Mouse (Mus musculus): Measurements from ENCODE around the gene Atg4c. TPM values are rescaled to one million over a fixed set of nuclear protein-coding genes. Genes with fewer than 3 reads are reported as not detected.

The Atg4c gene
- polyA plus RNA-seq, 1 experiment from 2014 or later = 13.5 TPM

GRCm38 (mm10) chr4:99163001-99163400 lies 30.7 kb upstream of the Atg4c start:
- no peak overlapping the region; the same call in 1 of the 2 replicates for H3K4me3 ChIP-seq (ENCODE audit: low read length)
- no peaks in the 10 kb centered on the region; the same call in 1 of the 2 replicates for H3K27me3 ChIP-seq (ENCODE audit: control insufficient read depth, insufficient read depth, low read depth, low read length)
- H3K36me3 ChIP-seq (ENCODE audit: control insufficient read depth, insufficient read depth, low read length) = no peaks in the 10 kb centered on the region
- H3K27ac ChIP-seq (ENCODE audit: low read length) = no peak overlapping the region
- H3K9ac ChIP-seq (ENCODE audit: low read length) = no peak overlapping the region
- ATAC-seq (ENCODE audit: low read depth) = no peak
- 42% methylated on average over 9 of the region's 9 CpGs for WGBS
- H3K9me3 ChIP-seq (ENCODE audit: control insufficient read depth, low read length) = no peaks in the 10 kb centered on the region
- H3K4me2 ChIP-seq (ENCODE audit: low read depth, low read length) = peak overlapping the region; percentile 39
- H3K4me1 ChIP-seq (replicated peaks; ENCODE audit: control insufficient read depth, insufficient read depth, low read length) = peaks cover 4% of the 10 kb centered on the region

- 20% methylated on average over 4 of the region's 4 CpGs for WGBS
- Histone ChIP-seq H3K36me3 (ENCODE audit: control insufficient read depth, insufficient read depth, low read length) (no peaks in the 10 kb centered on the region), H3K27ac (ENCODE audit: low read length) (no peak overlapping the region), H3K4me3 (ENCODE audit: low read length) (no peak overlapping the region), H3K27me3 (ENCODE audit: control insufficient read depth, insufficient read depth, low read depth, low read length) (no peaks in the 10 kb centered on the region; the same call in 1 of the 2 replicates), H3K4me1 (replicated peaks; ENCODE audit: control insufficient read depth, insufficient read depth, low read length) (peaks cover 4% of the 10 kb centered on the region), H3K9me3 (ENCODE audit: control insufficient read depth, low read length) (no peaks in the 10 kb centered on the region), H3K4me2 (ENCODE audit: low read depth, low read length) (no peak overlapping the region), H3K9ac (ENCODE audit: low read length) (no peak overlapping the region)
- ATAC-seq (ENCODE audit: low read depth) = peak; percentile 82
Observed at GRCm38 (mm10) chr4:99163547-99163946, 30.2 kb upstream of the Atg4c start.

DNA sequence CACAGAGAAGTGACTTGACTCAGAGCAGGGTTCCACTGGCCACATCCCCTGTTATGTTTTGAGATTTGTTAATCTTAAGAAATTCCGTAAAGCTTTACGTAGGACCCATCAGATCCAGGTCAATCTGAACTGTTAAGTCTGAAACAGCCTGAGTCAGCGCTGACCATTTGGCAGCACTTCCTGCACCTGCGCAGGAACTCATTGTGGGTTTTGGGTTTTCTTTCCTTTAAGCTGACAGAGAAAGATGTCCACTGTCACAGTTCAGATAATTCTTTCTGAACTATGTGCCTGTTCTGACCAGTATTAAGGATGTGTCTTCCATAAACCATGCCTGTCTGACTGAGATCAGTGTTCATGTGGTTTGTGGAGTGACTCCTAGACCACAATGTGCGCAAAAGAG lies 24.9 kb upstream of the Atg4c start:
- no peak for ATAC-seq (ENCODE audit: low read depth)
- Histone ChIP-seq H3K9me3 (ENCODE audit: control insufficient read depth, low read length) (no peaks in the 10 kb centered on the region), H3K27me3 (ENCODE audit: control insufficient read depth, insufficient read depth, low read depth, low read length) (no peaks in the 10 kb centered on the region; the same call in 1 of the 2 replicates), H3K4me1 (replicated peaks; ENCODE audit: control insufficient read depth, insufficient read depth, low read length) (no peaks in the 10 kb centered on the region), H3K27ac (ENCODE audit: low read length) (no peak overlapping the region), H3K36me3 (ENCODE audit: control insufficient read depth, insufficient read depth, low read length) (no peaks in the 10 kb centered on the region), H3K9ac (ENCODE audit: low read length) (no peak overlapping the region), H3K4me3 (ENCODE audit: low read length) (no peak overlapping the region), H3K4me2 (ENCODE audit: low read depth, low read length) (no peak overlapping the region)
- 91% methylated on average over 5 of the region's 5 CpGs for WGBS

GRCm38 (mm10) chr4:99174265-99174664 lies 19.5 kb upstream of the Atg4c start:
- Histone ChIP-seq H3K9ac (ENCODE audit: low read length) (no peak overlapping the region), H3K4me3 (ENCODE audit: low read length) (no peak overlapping the region), H3K27ac (ENCODE audit: low read length) (no peak overlapping the region), H3K4me1 (replicated peaks; ENCODE audit: control insufficient read depth, insufficient read depth, low read length) (no peaks in the 10 kb centered on the region), H3K9me3 (ENCODE audit: control insufficient read depth, low read length) (no peaks in the 10 kb centered on the region), H3K4me2 (ENCODE audit: low read depth, low read length) (no peak overlapping the region), H3K27me3 (ENCODE audit: control insufficient read depth, insufficient read depth, low read depth, low read length) (no peaks in the 10 kb centered on the region), H3K36me3 (ENCODE audit: control insufficient read depth, insufficient read depth, low read length) (no peaks in the 10 kb centered on the region)
- no peak for ATAC-seq (ENCODE audit: low read depth)
- 79% methylated on average over 7 of the region's 7 CpGs for WGBS

- Histone ChIP-seq H3K4me3 (ENCODE audit: low read length) (no peak overlapping the region), H3K9ac (ENCODE audit: low read length) (no peak overlapping the region), H3K27ac (ENCODE audit: low read length) (no peak overlapping the region), H3K4me2 (ENCODE audit: low read depth, low read length) (no peak overlapping the region), H3K4me1 (replicated peaks; ENCODE audit: control insufficient read depth, insufficient read depth, low read length) (no peaks in the 10 kb centered on the region), H3K36me3 (ENCODE audit: control insufficient read depth, insufficient read depth, low read length) (no peaks in the 10 kb centered on the region), H3K27me3 (ENCODE audit: control insufficient read depth, insufficient read depth, low read depth, low read length) (no peaks in the 10 kb centered on the region), H3K9me3 (ENCODE audit: control insufficient read depth, low read length) (no peaks in the 10 kb centered on the region)
- no peak for ATAC-seq (ENCODE audit: low read depth)
- WGBS = 56% methylated on average over 7 of the region's 7 CpGs
Observed at GRCm38 (mm10) chr4:99176841-99177240, 16.9 kb upstream of the Atg4c start.

DNA sequence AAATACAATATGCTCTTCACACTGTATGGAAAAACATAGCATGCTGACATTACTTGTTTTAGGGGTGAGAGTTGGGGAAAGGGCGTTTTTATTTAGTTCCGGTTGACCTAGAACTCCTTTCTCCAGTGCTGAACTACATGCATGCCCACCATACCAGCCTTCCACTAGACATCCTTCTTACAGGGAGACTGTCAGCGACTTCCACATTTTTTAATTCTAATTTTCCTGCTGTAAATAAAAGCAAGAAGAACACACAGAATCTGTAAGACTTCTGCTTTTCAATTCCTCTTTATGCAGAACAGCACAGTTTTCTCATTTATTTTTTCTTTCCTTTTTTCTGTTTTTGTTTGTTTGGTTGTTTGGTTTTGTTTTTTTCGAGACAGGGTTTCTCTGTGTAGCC lies 16.5 kb upstream of the Atg4c start:
- ATAC-seq (ENCODE audit: low read depth) = no peak
- no peaks in the 10 kb centered on the region for H3K9me3 ChIP-seq (ENCODE audit: control insufficient read depth, low read length)
- WGBS = 76% methylated on average over 4 of the region's 4 CpGs
- H3K4me3 ChIP-seq (ENCODE audit: low read length) = no peak overlapping the region
- no peak overlapping the region for H3K27ac ChIP-seq (ENCODE audit: low read length)
- H3K4me2 ChIP-seq (ENCODE audit: low read depth, low read length) = no peak overlapping the region
- no peak overlapping the region for H3K9ac ChIP-seq (ENCODE audit: low read length)
- H3K27me3 ChIP-seq (ENCODE audit: control insufficient read depth, insufficient read depth, low read depth, low read length) = no peaks in the 10 kb centered on the region
- no peaks in the 10 kb centered on the region for H3K36me3 ChIP-seq (ENCODE audit: control insufficient read depth, insufficient read depth, low read length)
- H3K4me1 ChIP-seq (replicated peaks; ENCODE audit: control insufficient read depth, insufficient read depth, low read length) = no peaks in the 10 kb centered on the region

DNA sequence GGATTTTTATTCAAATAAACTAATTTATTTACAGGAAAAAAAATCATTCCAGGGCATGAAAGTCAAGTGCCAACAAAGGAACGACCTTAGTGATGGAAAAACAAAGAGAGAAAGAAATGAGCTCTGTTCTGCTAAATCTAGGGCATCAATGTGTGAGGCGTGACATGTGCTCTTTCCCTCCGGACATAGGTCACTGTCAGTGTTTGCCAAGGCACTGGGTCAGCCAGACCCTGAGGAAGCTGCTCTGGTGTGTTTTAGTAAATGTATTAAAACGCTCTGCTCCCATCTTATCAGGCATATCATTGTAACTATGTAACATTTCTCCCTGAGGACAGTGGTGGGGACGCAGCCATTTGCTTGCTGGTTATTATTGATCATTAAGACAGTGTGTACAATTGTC lies 14.9 kb upstream of the Atg4c start:
- no peaks in the 10 kb centered on the region for H3K4me1 ChIP-seq (replicated peaks; ENCODE audit: control insufficient read depth, insufficient read depth, low read length)
- H3K27ac ChIP-seq (ENCODE audit: low read length) = no peak overlapping the region
- no peaks in the 10 kb centered on the region for H3K27me3 ChIP-seq (ENCODE audit: control insufficient read depth, insufficient read depth, low read depth, low read length)
- WGBS = 63% methylated on average over 5 of the region's 5 CpGs
- no peak overlapping the region for H3K4me2 ChIP-seq (ENCODE audit: low read depth, low read length)
- H3K9ac ChIP-seq (ENCODE audit: low read length) = no peak overlapping the region
- ATAC-seq (ENCODE audit: low read depth) = no peak
- no peaks in the 10 kb centered on the region for H3K36me3 ChIP-seq (ENCODE audit: control insufficient read depth, insufficient read depth, low read length)
- H3K4me3 ChIP-seq (ENCODE audit: low read length) = no peak overlapping the region
- no peaks in the 10 kb centered on the region for H3K9me3 ChIP-seq (ENCODE audit: control insufficient read depth, low read length)

GRCm38 (mm10) chr4:99179446-99180120 lies 14.2 kb upstream of the Atg4c start:
- no peaks in the 10 kb centered on the region for H3K27me3 ChIP-seq (ENCODE audit: control insufficient read depth, insufficient read depth, low read depth, low read length)
- H3K4me1 ChIP-seq (replicated peaks; ENCODE audit: control insufficient read depth, insufficient read depth, low read length) = no peaks in the 10 kb centered on the region
- 62% methylated on average over 21 of the region's 21 CpGs for WGBS
- H3K9me3 ChIP-seq (ENCODE audit: control insufficient read depth, low read length) = no peaks in the 10 kb centered on the region
- H3K4me3 ChIP-seq (ENCODE audit: low read length) = no peak overlapping the region
- no peak for ATAC-seq (ENCODE audit: low read depth)
- no peaks in the 10 kb centered on the region for H3K36me3 ChIP-seq (ENCODE audit: control insufficient read depth, insufficient read depth, low read length)
- H3K9ac ChIP-seq (ENCODE audit: low read length) = no peak overlapping the region
- H3K4me2 ChIP-seq (ENCODE audit: low read depth, low read length) = no peak overlapping the region
- no peak overlapping the region for H3K27ac ChIP-seq (ENCODE audit: low read length)

DNA sequence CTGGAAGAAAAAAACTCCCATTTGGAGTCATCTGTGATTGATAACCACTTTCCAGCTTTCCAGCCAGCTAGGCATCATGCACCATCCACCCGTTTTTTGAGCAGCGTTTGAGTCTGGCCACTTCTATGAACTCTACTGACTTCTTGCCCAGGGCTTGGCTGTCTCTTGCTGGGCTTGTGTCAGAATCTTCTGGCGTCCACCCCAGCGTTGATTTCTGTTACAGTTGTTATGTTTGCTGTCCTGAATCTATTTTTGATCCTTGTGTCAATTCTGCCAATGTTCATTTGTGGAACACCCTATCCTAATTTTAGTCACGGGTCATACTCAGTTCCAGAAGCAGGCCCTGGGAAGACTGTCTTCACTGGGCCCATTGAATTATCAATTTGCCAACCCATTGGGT lies 12.8 kb upstream of the Atg4c start:
- ATAC-seq (ENCODE audit: low read depth) = no peak; the same call in 1 of the 2 replicates
- Histone ChIP-seq H3K4me1 (replicated peaks; ENCODE audit: control insufficient read depth, insufficient read depth, low read length) (no peaks in the 10 kb centered on the region), H3K4me2 (ENCODE audit: low read depth, low read length) (no peak overlapping the region), H3K9ac (ENCODE audit: low read length) (no peak overlapping the region), H3K36me3 (ENCODE audit: control insufficient read depth, insufficient read depth, low read length) (no peaks in the 10 kb centered on the region), H3K9me3 (ENCODE audit: control insufficient read depth, low read length) (no peaks in the 10 kb centered on the region), H3K4me3 (ENCODE audit: low read length) (no peak overlapping the region), H3K27me3 (ENCODE audit: control insufficient read depth, insufficient read depth, low read depth, low read length) (no peaks in the 10 kb centered on the region), H3K27ac (ENCODE audit: low read length) (no peak overlapping the region)
- WGBS = 59% methylated on average over 5 of the region's 5 CpGs

All from lung, embryonic 16.5 days (tissue).